Mouse (Mus musculus): ENCODE results near the gene Dmpk. TPM values are rescaled to one million over a fixed set of nuclear protein-coding genes. Genes with fewer than 3 reads are reported as not detected.

The Dmpk gene
- polyA plus RNA-seq, 1 experiment from 2014 or later: 13.9 TPM

- Histone ChIP-seq H3K36me3 (replicated peaks) (peaks cover 7% of the 10 kb centered on the region), H3K9ac (no peak overlapping the region), H3K27me3 (replicated peaks) (peaks cover 27% of the 10 kb centered on the region), H3K9me3 (no peaks in the 10 kb centered on the region), H3K4me1 (peaks cover 46% of the 10 kb centered on the region), H3K4me2 (peak overlapping the region; percentile 96), H3K27ac (0 out of 2 replicates have a peak overlapping the region, but pooled peaks have one; percentile 18), H3K4me3 (0 out of 2 replicates have a peak overlapping the region, but pooled peaks have one; percentile 49)
- WGBS: 7% methylated on average over 38 of the region's 38 CpGs
- peak; percentile 45 for ATAC-seq (replicated peaks)
Observed at GRCm38 (mm10) chr7:19092381-19093173, 8.9 kb downstream of the Dmpk start.

GRCm38 (mm10) chr7:19093174-19093521, 9.5 kb downstream of the Dmpk start:
- Histone ChIP-seq H3K27ac (peak overlapping the region; percentile 51; the same call in 1 of the 2 replicates), H3K27me3 (replicated peaks) (peaks cover 27% of the 10 kb centered on the region), H3K36me3 (replicated peaks) (peaks cover 3% of the 10 kb centered on the region; the same call in 1 of the 2 replicates), H3K4me2 (peak overlapping the region; percentile 96), H3K9me3 (no peaks in the 10 kb centered on the region), H3K4me1 (peaks cover 46% of the 10 kb centered on the region), H3K4me3 (peak overlapping the region; percentile 49), H3K9ac (no peak overlapping the region)
- peak; percentile 13 for ATAC-seq (replicated peaks)
- 5% methylated on average over 10 of the region's 15 CpGs for WGBS

GRCm38 (mm10) chr7:19093537-19094385, 10.1 kb downstream of the Dmpk start:
- Histone ChIP-seq H3K9me3 (no peaks in the 10 kb centered on the region), H3K36me3 (replicated peaks) (peaks cover 3% of the 10 kb centered on the region; the same call in 1 of the 2 replicates), H3K4me1 (peaks cover 46% of the 10 kb centered on the region), H3K4me3 (peak overlapping the region; percentile 49), H3K9ac (peak overlapping the region; percentile 46), H3K27me3 (replicated peaks) (peaks cover 27% of the 10 kb centered on the region), H3K4me2 (peak overlapping the region; percentile 96), H3K27ac (peak overlapping the region; percentile 66)
- ATAC-seq (replicated peaks): peak; percentile 79
- 1% methylated on average over 45 of the region's 45 CpGs for WGBS

GRCm38 (mm10) chr7:19094471-19094825, 10.8 kb downstream of the Dmpk start, which contains the start of gene Six5:
Gene Six5, plus strand, starts transcription at chr7:19094594.
- Histone ChIP-seq H3K4me3 (peak within 1 kb of the TSS; percentile 49), H3K36me3 (replicated peaks) (peaks cover 3% of the 10 kb centered on the region; the same call in 1 of the 2 replicates), H3K4me2 (peak within 1 kb of the TSS; percentile 96), H3K27me3 (replicated peaks) (peaks cover 27% of the 10 kb centered on the region), H3K9ac (peak within 1 kb of the TSS; percentile 46), H3K4me1 (peaks cover 46% of the 10 kb centered on the region), H3K9me3 (no peaks in the 10 kb centered on the region), H3K27ac (peak within 1 kb of the TSS; percentile 66)
- no peak for ATAC-seq (replicated peaks)
- 1% methylated on average over 14 of the region's 36 CpGs for WGBS

GRCm38 (mm10) chr7:19094826-19095750, 11.4 kb downstream of the Dmpk start:
- H3K9ac ChIP-seq: peak overlapping the region; percentile 46
- peak overlapping the region; percentile 49 for H3K4me3 ChIP-seq
- H3K27ac ChIP-seq: peak overlapping the region; percentile 66
- peaks cover 27% of the 10 kb centered on the region for H3K27me3 ChIP-seq (replicated peaks)
- peaks cover 46% of the 10 kb centered on the region for H3K4me1 ChIP-seq
- peaks cover 3% of the 10 kb centered on the region; the same call in 1 of the 2 replicates for H3K36me3 ChIP-seq (replicated peaks)
- under 1% methylated on average over 81 of the region's 87 CpGs for WGBS
- H3K4me2 ChIP-seq: peak overlapping the region; percentile 96
- peak; percentile 3; the same call in 1 of the 2 replicates for ATAC-seq (replicated peaks)
- no peaks in the 10 kb centered on the region for H3K9me3 ChIP-seq

- Histone ChIP-seq H3K4me1 (peaks cover 46% of the 10 kb centered on the region), H3K9ac (0 out of 2 replicates have a peak overlapping the region, but pooled peaks have one; percentile 46), H3K4me3 (peak overlapping the region; percentile 49), H3K27me3 (replicated peaks) (peaks cover 25% of the 10 kb centered on the region), H3K9me3 (no peaks in the 10 kb centered on the region), H3K27ac (no peak overlapping the region), H3K4me2 (peak overlapping the region; percentile 96), H3K36me3 (replicated peaks) (peaks cover 3% of the 10 kb centered on the region; the same call in 1 of the 2 replicates)
- no peak; the same call in 1 of the 2 replicates for ATAC-seq (replicated peaks)
- WGBS: under 1% methylated on average over 19 of the region's 19 CpGs
Observed at GRCm38 (mm10) chr7:19095751-19096110, 12.1 kb downstream of the Dmpk start.

- Histone ChIP-seq H3K9me3 (no peaks in the 10 kb centered on the region), H3K27ac (no peak overlapping the region), H3K4me2 (peak overlapping the region; percentile 96), H3K36me3 (replicated peaks) (peaks cover 3% of the 10 kb centered on the region; the same call in 1 of the 2 replicates), H3K4me1 (peaks cover 46% of the 10 kb centered on the region), H3K9ac (no peak overlapping the region), H3K4me3 (peak overlapping the region; percentile 49; the same call in 1 of the 2 replicates), H3K27me3 (replicated peaks) (peaks cover 17% of the 10 kb centered on the region)
- 56% methylated on average over 5 of the region's 5 CpGs for WGBS
- ATAC-seq (replicated peaks): no peak
Observed at GRCm38 (mm10) chr7:19096421-19096976, 12.8 kb downstream of the Dmpk start.

- Histone ChIP-seq H3K27me3 (replicated peaks) (peaks cover 11% of the 10 kb centered on the region), H3K27ac (no peak overlapping the region), H3K9me3 (no peaks in the 10 kb centered on the region), H3K4me2 (no peak overlapping the region), H3K36me3 (replicated peaks) (no peaks in the 10 kb centered on the region), H3K9ac (no peak overlapping the region), H3K4me3 (no peak overlapping the region), H3K4me1 (peaks cover 42% of the 10 kb centered on the region)
- no peak for ATAC-seq (replicated peaks)
- WGBS: 61% methylated on average over 2 of the region's 2 CpGs
Observed at GRCm38 (mm10) chr7:19097217-19097616, 13.6 kb downstream of the Dmpk start.

GRCm38 (mm10) chr7:19097863-19098262, 14.2 kb downstream of the Dmpk start:
- no peak overlapping the region for H3K4me3 ChIP-seq
- ATAC-seq (replicated peaks): no peak
- no peaks in the 10 kb centered on the region for H3K9me3 ChIP-seq

GRCm38 (mm10) chr7:19098811-19099210, 15.2 kb downstream of the Dmpk start:
- Histone ChIP-seq H3K4me3 (no peak overlapping the region), H3K9me3 (no peaks in the 10 kb centered on the region), H3K27me3 (replicated peaks) (peaks cover 10% of the 10 kb centered on the region), H3K27ac (no peak overlapping the region), H3K4me1 (peaks cover 27% of the 10 kb centered on the region), H3K4me2 (no peak overlapping the region), H3K9ac (no peak overlapping the region), H3K36me3 (replicated peaks) (no peaks in the 10 kb centered on the region)
- WGBS: 60% methylated on average over 7 of the region's 7 CpGs
- no peak for ATAC-seq (replicated peaks)

More at GRCm38 (mm10) chr7:19097863-19098262, 14.2 kb downstream of the Dmpk start:
- H3K36me3 ChIP-seq (replicated peaks): no peaks in the 10 kb centered on the region
- H3K4me1 ChIP-seq: peaks cover 36% of the 10 kb centered on the region
- H3K27ac ChIP-seq: no peak overlapping the region
- no peak overlapping the region for H3K9ac ChIP-seq
- peaks cover 11% of the 10 kb centered on the region for H3K27me3 ChIP-seq (replicated peaks)
- H3K4me2 ChIP-seq: no peak overlapping the region

- Histone ChIP-seq H3K36me3 (replicated peaks) (no peaks in the 10 kb centered on the region), H3K4me1 (peaks cover 12% of the 10 kb centered on the region), H3K9me3 (no peaks in the 10 kb centered on the region), H3K27ac (no peak overlapping the region), H3K27me3 (replicated peaks) (no peaks in the 10 kb centered on the region), H3K4me2 (no peak overlapping the region), H3K9ac (no peak overlapping the region), H3K4me3 (no peak overlapping the region)
- ATAC-seq (replicated peaks): no peak
- 92% methylated on average over 1 of the region's 1 CpGs for WGBS
Observed at GRCm38 (mm10) chr7:19100290-19100689, 16.6 kb downstream of the Dmpk start.
